Mouse (Mus musculus) frontal cortex, postnatal 25 days (tissue): ENCODE measurements around the gene Dclk1.

Source experiments
- DNase-seq, 2 experiments: peaks; one replicate each; pipeline ENCODE4 v3.0.0; 2022; ENCODE audit warnings: low spot score in 2 of 2

The Dclk1 gene

DNA sequence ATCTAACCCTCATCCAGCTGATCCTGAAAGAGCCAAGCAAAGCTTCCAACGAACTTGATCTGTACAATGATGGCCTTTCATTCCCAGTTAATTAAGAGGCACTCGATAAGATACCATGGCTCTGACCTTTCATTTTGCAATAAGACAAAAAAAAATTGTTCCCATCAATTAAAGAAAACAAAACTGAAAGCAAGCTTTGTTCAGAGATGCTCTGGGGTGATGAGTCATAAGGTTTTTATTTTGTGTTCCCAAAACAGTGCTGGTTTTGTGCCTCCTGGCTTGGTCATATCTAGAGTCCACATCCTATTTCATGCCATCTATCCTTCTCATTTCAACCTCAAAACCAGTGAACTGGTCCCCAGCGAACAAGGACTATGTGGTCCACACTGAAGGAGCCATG, 91.3 kb downstream of the Dclk1 start:
- DNase-seq: no peak

DNA sequence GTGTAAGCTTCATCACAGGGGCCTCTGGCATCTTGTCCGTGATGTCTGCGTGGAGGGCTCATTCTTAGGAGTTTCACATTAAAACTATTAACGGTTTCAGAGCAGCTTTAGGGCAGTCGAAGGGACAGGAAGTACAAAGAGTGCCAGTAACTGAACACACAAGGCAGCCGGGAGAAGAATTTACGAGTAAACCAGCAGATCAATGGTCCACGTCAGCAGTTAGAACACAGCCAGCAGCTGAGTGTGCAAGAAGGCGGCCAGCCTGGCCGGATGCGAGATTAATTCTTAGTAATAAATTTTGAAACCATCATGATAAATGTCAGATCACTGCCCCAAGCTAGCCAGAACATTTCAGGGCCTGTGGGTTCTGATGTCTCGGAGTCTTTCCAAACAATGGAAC, 94.7 kb downstream of the Dclk1 start:
- no peak for DNase-seq

- no peak for DNase-seq
Observed at GRCm38 (mm10) chr3:55337671-55338070, 95.5 kb downstream of the Dclk1 start.

GRCm38 (mm10) chr3:55342445-55342844, 100.3 kb downstream of the Dclk1 start:
- no peak for DNase-seq

DNA sequence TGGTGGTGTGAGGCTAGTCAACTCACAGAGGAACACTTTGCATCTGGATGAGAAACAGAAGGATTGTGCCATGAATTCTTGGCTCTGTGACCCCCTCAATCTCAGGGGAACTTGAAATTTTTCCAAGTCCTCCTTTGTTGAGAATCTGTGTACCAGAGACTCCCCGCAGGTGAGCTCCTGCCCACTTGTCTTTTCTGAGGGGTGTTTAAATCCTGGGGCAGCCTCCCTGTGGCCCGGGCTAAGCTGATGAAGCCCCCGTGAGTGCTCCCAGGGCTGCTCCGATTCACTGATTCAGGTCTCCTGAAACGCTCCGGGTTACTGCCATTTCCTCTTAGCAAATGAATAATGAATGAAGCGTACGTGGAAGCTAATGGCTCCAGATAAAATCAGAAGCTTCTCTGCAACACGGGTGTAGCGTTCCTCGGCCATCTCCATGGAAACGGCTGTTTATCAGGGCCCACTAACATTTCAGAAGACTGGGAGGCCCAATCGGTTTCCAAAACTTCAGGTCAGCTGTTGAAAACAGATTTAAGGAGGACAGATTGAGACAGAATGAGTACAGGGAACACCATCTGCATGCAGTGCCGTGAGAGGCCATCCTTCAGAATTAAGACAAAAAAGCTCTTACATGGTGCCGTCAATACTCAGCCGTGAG, 105.3 kb downstream of the Dclk1 start:
- DNase-seq: peak in 1 of 2 experiments; percentile 16

GRCm38 (mm10) chr3:55348026-55348390, 105.8 kb downstream of the Dclk1 start:
- DNase-seq: no peak

GRCm38 (mm10) chr3:55350194-55350593, 108.0 kb downstream of the Dclk1 start:
- DNase-seq: peak in 1 of 2 experiments; percentile 2

DNA sequence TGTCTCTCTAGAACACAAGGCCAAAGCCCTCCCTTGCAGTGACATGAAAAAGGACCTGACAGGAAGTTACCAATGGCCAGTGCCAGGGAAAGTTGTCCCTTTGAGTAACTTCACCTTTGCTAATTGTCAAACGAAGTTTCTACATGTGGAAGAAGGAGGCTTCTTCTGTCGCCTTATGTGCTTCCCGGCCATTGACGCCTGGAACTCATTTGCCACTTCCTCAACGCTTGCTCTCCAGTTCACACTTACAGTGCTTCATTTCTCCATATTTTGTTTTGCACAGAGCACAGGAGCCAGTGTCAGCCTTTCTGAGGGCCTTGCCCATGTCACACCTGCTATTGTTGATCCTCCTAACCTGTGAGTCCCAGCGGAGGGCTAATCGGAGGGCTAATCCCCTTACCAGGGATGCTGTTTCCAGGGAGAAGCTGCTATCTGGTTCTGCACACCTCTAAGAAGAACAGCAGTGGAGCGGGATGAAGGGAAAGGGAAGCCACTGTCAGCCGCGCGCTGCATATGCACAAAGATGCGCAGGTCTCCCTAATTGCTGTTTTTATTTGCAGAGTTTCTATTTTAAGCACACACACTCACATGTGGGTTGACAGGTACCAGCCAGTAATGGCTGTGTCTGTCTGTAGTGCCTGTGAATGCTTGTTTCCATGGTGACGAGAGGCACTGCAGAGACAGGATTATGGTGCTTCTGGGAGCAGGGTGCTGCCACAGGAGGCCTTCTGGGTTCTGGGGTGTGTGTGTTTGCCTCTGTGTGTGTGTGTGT, 109.3 kb downstream of the Dclk1 start:
- peak in 1 of 2 experiments; percentile 53 for DNase-seq

GRCm38 (mm10) chr3:55352529-55352928, 110.4 kb downstream of the Dclk1 start:
- DNase-seq: no peak

GRCm38 (mm10) chr3:55353169-55353568, 111.0 kb downstream of the Dclk1 start:
- DNase-seq: no peak

DNA sequence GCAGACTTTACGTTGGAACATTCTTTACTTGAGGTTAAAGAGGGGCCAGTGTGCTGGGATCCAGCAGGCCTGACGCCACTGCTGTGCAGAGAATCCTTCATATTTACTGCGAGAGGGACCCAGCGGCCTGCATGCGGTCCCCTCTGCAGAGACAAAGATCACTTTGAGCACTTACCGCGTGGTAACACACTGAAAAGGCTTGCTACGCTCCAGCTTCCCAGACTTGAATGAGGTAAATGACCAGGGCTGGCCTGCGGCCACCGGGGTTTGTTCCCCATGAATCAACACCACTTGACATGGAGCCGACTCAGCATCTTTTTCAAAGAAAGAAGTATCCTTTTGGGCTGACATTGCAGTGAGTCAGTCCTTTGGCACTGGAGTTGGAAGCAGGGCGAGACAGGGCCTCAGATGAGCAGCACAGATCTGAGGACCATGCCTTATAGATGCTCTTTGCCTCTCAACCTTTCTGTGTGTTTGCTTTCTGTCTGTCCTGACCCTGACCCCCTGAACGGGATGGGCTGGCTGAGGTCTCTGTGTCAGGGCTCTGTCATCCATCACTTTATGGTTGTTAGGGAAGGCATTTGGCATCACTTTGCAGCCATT, 111.8 kb downstream of the Dclk1 start:
- DNase-seq: no peak

DNA sequence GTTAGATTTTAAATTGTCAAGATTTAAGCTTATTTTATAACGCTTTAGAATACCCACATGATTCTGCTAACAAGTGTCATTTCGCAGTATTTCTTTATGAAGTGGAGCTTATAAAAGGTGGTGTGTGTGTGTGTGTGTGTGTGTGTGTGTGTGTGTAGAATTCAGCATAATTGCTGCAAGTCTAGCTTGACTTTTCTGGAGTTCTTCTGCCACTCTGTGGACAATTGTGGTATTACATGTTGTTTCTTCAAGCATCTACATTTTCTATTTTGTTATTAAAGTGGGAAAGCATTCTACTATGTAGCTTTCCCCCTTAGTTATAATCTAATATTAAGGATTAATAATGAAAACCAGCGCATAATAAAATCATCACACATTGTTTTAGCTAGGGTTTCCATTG, 112.6 kb downstream of the Dclk1 start:
- peak in 1 of 2 experiments; percentile 33 for DNase-seq

- no peak for DNase-seq
Observed at GRCm38 (mm10) chr3:55358486-55358885, 116.3 kb downstream of the Dclk1 start.

- DNase-seq: no peak
Observed at GRCm38 (mm10) chr3:55360836-55361235, 118.7 kb downstream of the Dclk1 start.

- no peak for DNase-seq
Observed at GRCm38 (mm10) chr3:55367166-55367565, 125.0 kb downstream of the Dclk1 start.

DNA sequence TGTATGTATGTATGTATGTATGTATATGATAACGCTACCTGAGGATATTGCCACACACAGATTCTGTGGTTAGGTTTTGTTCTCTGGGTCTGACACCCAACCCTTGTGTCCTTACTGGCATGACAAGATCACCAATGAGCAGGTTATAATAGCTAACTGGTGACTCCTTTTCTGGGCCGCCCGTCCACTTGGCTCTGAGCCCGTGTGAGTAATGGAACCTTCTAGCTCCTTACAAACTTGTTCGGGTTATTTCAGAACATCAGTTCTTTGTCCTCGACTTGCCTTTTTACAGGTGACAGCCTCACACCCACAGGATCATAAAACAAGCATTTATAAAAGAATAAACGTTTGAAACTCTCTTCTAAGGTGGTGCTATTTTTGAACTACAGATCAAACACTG, 127.0 kb downstream of the Dclk1 start:
- DNase-seq: no peak

GRCm38 (mm10) chr3:55373689-55374088, 131.5 kb downstream of the Dclk1 start:
- DNase-seq: peak; percentile 52 to 59

DNA sequence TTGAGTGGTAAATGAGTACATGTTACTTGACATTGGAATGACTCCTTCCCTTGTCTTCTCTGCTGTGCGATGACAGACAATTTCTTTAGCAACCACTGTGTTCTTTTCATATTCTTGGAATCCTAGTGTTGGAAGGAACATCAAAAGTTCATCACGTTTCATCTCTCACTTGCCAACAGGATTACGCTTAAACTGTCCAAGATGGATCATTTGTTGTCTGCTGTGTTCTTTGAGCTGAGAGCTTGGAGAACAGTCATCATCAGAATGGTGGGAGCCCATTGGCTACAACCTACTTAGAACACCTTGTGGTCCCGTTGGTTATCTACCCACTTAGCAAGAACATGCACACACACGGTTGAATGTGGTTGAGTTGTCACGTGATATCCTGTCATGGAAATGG, 136.4 kb downstream of the Dclk1 start:
- no peak for DNase-seq

DNA sequence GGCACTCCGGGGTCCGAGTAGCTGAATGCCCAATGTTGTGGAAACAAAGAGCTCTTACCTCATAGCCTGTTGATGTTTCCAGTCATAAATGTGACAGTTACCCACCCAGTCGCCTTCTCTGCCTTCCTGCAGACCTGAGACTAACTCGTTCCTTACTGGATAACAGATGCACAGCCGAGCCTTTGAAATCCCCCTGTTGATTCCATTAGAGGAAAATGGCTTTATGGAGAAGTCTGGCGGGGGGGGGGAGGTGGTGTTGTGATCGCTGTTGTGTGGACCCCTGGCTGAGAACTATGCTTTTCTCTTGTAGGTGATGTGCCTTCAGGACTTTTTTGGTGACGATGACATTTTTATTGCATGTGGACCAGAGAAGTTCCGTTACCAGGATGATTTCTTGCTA, 138.3 kb downstream of the Dclk1 start:
- no peak for DNase-seq

DNA sequence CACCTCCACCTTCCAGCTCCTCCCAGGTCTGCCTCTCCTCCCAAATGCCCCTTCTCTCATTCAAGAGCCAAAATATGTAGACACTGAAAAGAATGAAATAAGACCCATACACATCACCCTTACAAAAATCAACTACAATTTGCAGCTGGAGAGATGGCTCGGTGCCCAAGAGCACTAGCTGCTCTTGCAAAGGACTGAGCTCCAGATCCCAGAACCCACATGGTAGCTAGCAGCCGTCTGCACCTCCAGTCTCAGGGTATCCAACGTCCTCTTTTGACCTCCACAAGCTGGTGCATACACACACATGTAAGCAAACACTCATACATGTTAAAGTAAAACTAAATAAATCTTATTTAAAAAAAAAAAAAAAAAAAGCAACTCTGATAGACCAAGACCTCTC, 150.4 kb downstream of the Dclk1 start:
- no peak for DNase-seq

GRCm38 (mm10) chr3:55393549-55393948, 151.4 kb downstream of the Dclk1 start:
- no peak for DNase-seq

GRCm38 (mm10) chr3:55396792-55397191, 154.6 kb downstream of the Dclk1 start:
- no peak for DNase-seq
